Mouse (Mus musculus): ENCODE measurements around the gene Kpna6. TPM values are rescaled to one million over a fixed set of nuclear protein-coding genes. Genes with fewer than 3 reads are reported as not detected.

Kpna6 gene
- polyA plus RNA-seq, 1 experiment from 2014 or later = 16.5 TPM

GRCm38 (mm10) chr4:129640638-129641467, 31.7 kb downstream of the Kpna6 start, which contains the start of gene Txlna:
Gene Txlna (minus strand): TSS chr4:129641065.
- peak within 1 kb of the TSS; percentile 88 for H3K4me2 ChIP-seq
- peak; percentile 95 for ATAC-seq (ENCODE audit: borderline replicate concordance, extremely low read depth, low FRiP score, low TSS enrichment)
- H3K4me1 ChIP-seq = peaks cover 29% of the 10 kb centered on the region
- peak within 1 kb of the TSS; percentile 78 for H3K9ac ChIP-seq
- H3K27me3 ChIP-seq = no peaks in the 10 kb centered on the region
- WGBS = under 1% methylated on average over 60 of the region's 60 CpGs
- H3K9me3 ChIP-seq = no peaks in the 10 kb centered on the region
- peak within 1 kb of the TSS; percentile 65 for H3K4me3 ChIP-seq
- peaks cover 49% of the 10 kb centered on the region for H3K36me3 ChIP-seq
- peak within 1 kb of the TSS; percentile 96 for H3K27ac ChIP-seq

- peak overlapping the region; percentile 65 for H3K4me3 ChIP-seq
These were observed 32.4 kb downstream of the Kpna6 start for GRCm38 (mm10) chr4:129640101-129640637.

GRCm38 (mm10) chr4:129639221-129639620, 33.3 kb downstream of the Kpna6 start:
- Histone ChIP-seq H3K36me3 (peaks cover 48% of the 10 kb centered on the region), H3K4me2 (peak overlapping the region; percentile 88), H3K27me3 (no peaks in the 10 kb centered on the region), H3K27ac (no peak overlapping the region), H3K9me3 (no peaks in the 10 kb centered on the region), H3K9ac (no peak overlapping the region; the same call in 1 of the 2 replicates), H3K4me3 (peak overlapping the region; percentile 65), H3K4me1 (peaks cover 29% of the 10 kb centered on the region)
- WGBS = 79% methylated on average over 15 of the region's 15 CpGs
- ATAC-seq (ENCODE audit: borderline replicate concordance, extremely low read depth, low FRiP score, low TSS enrichment) = no peak

More at GRCm38 (mm10) chr4:129640101-129640637, 32.4 kb downstream of the Kpna6 start:
- Histone ChIP-seq H3K9ac (peak overlapping the region; percentile 78), H3K27me3 (no peaks in the 10 kb centered on the region), H3K4me2 (peak overlapping the region; percentile 88), H3K36me3 (peaks cover 48% of the 10 kb centered on the region), H3K4me1 (peaks cover 29% of the 10 kb centered on the region), H3K9me3 (no peaks in the 10 kb centered on the region), H3K27ac (peak overlapping the region; percentile 96)
- ATAC-seq (ENCODE audit: borderline replicate concordance, extremely low read depth, low FRiP score, low TSS enrichment) = no peak
- WGBS = 2% methylated on average over 17 of the region's 17 CpGs

GRCm38 (mm10) chr4:129633852-129634251, 38.7 kb downstream of the Kpna6 start:
- H3K4me2 ChIP-seq = no peak overlapping the region
- WGBS = 74% methylated on average over 6 of the region's 6 CpGs
- no peak overlapping the region for H3K9ac ChIP-seq
- peaks cover 94% of the 10 kb centered on the region for H3K36me3 ChIP-seq
- H3K27me3 ChIP-seq = no peaks in the 10 kb centered on the region
- no peak overlapping the region for H3K27ac ChIP-seq
- no peak overlapping the region for H3K4me3 ChIP-seq
- no peak for ATAC-seq (ENCODE audit: borderline replicate concordance, extremely low read depth, low FRiP score, low TSS enrichment)
- peaks cover 16% of the 10 kb centered on the region for H3K4me1 ChIP-seq
- H3K9me3 ChIP-seq = no peaks in the 10 kb centered on the region

- ATAC-seq (ENCODE audit: borderline replicate concordance, extremely low read depth, low FRiP score, low TSS enrichment) = no peak
- Histone ChIP-seq H3K27me3 (no peaks in the 10 kb centered on the region), H3K9ac (no peak overlapping the region), H3K4me3 (no peak overlapping the region), H3K9me3 (no peaks in the 10 kb centered on the region), H3K27ac (no peak overlapping the region), H3K36me3 (peaks cover 97% of the 10 kb centered on the region), H3K4me1 (peaks cover 8% of the 10 kb centered on the region; the same call in 1 of the 2 replicates), H3K4me2 (no peak overlapping the region)
- WGBS = 87% methylated on average over 12 of the region's 12 CpGs
These were observed 40.7 kb downstream of the Kpna6 start for GRCm38 (mm10) chr4:129631867-129632266.

GRCm38 (mm10) chr4:129630944-129631343, 41.6 kb downstream of the Kpna6 start:
- peaks cover 17% of the 10 kb centered on the region for H3K4me1 ChIP-seq
- no peaks in the 10 kb centered on the region for H3K27me3 ChIP-seq
- no peak overlapping the region for H3K4me2 ChIP-seq
- H3K9me3 ChIP-seq = no peaks in the 10 kb centered on the region
- H3K9ac ChIP-seq = no peak overlapping the region
- WGBS = 70% methylated on average over 4 of the region's 4 CpGs
- ATAC-seq (ENCODE audit: borderline replicate concordance, extremely low read depth, low FRiP score, low TSS enrichment) = no peak
- H3K36me3 ChIP-seq = peaks cover 96% of the 10 kb centered on the region
- no peak overlapping the region for H3K4me3 ChIP-seq
- H3K27ac ChIP-seq = no peak overlapping the region

GRCm38 (mm10) chr4:129626035-129626434, 46.5 kb downstream of the Kpna6 start:
- Histone ChIP-seq H3K27ac (no peak overlapping the region), H3K4me3 (no peak overlapping the region), H3K4me1 (peaks cover 43% of the 10 kb centered on the region), H3K4me2 (no peak overlapping the region), H3K36me3 (peaks cover 48% of the 10 kb centered on the region), H3K9ac (no peak overlapping the region), H3K9me3 (no peaks in the 10 kb centered on the region), H3K27me3 (no peaks in the 10 kb centered on the region)
- ATAC-seq (ENCODE audit: borderline replicate concordance, extremely low read depth, low FRiP score, low TSS enrichment) = no peak
- WGBS = 61% methylated on average over 6 of the region's 6 CpGs

GRCm38 (mm10) chr4:129625496-129625895, 47.1 kb downstream of the Kpna6 start:
- no peaks in the 10 kb centered on the region for H3K27me3 ChIP-seq
- H3K9me3 ChIP-seq = no peaks in the 10 kb centered on the region
- H3K9ac ChIP-seq = 0 out of 2 replicates have a peak overlapping the region, but pooled peaks have one; percentile 31
- peaks cover 42% of the 10 kb centered on the region for H3K4me1 ChIP-seq
- H3K4me3 ChIP-seq = no peak overlapping the region
- ATAC-seq (ENCODE audit: borderline replicate concordance, extremely low read depth, low FRiP score, low TSS enrichment) = no peak
- peaks cover 43% of the 10 kb centered on the region for H3K36me3 ChIP-seq
- peak overlapping the region; percentile 84 for H3K27ac ChIP-seq
- H3K4me2 ChIP-seq = peak overlapping the region; percentile 71
- 45% methylated on average over 4 of the region's 4 CpGs for WGBS

GRCm38 (mm10) chr4:129625029-129625370, 47.6 kb downstream of the Kpna6 start:
- Histone ChIP-seq H3K4me3 (peak overlapping the region; percentile 60), H3K9ac (peak overlapping the region; percentile 31), H3K4me2 (peak overlapping the region; percentile 71), H3K27me3 (no peaks in the 10 kb centered on the region), H3K9me3 (no peaks in the 10 kb centered on the region), H3K27ac (peak overlapping the region; percentile 84), H3K4me1 (peaks cover 42% of the 10 kb centered on the region), H3K36me3 (peaks cover 38% of the 10 kb centered on the region)
- WGBS = 4% methylated on average over 6 of the region's 6 CpGs
- ATAC-seq (ENCODE audit: borderline replicate concordance, extremely low read depth, low FRiP score, low TSS enrichment) = 0 out of 2 replicates have a peak, but pooled peaks have one; percentile 25

GRCm38 (mm10) chr4:129624281-129625028, 48.1 kb downstream of the Kpna6 start:
- Histone ChIP-seq H3K27me3 (no peaks in the 10 kb centered on the region), H3K4me3 (peak overlapping the region; percentile 60), H3K4me1 (peaks cover 42% of the 10 kb centered on the region), H3K36me3 (peaks cover 34% of the 10 kb centered on the region), H3K27ac (peak overlapping the region; percentile 84), H3K4me2 (peak overlapping the region; percentile 71), H3K9me3 (no peaks in the 10 kb centered on the region), H3K9ac (peak overlapping the region; percentile 61)
- peak; percentile 93 for ATAC-seq (ENCODE audit: borderline replicate concordance, extremely low read depth, low FRiP score, low TSS enrichment)
- 1% methylated on average over 18 of the region's 18 CpGs for WGBS

- peak; percentile 21; the same call in 1 of the 2 replicates for ATAC-seq (ENCODE audit: borderline replicate concordance, extremely low read depth, low FRiP score, low TSS enrichment)
These were observed 48.9 kb downstream of the Kpna6 start, which contains the start of gene Ccdc28b for GRCm38 (mm10) chr4:129623681-129624091. Gene Ccdc28b (minus strand): TSS chr4:129623947.

More at GRCm38 (mm10) chr4:129623681-129624091, 48.9 kb downstream of the Kpna6 start, which contains the start of gene Ccdc28b:
- WGBS = 0% methylated on average over 10 of the region's 10 CpGs
- H3K4me1 ChIP-seq = peaks cover 45% of the 10 kb centered on the region
- peaks cover 26% of the 10 kb centered on the region for H3K36me3 ChIP-seq
- H3K4me3 ChIP-seq = peak within 1 kb of the TSS; percentile 60
- H3K27me3 ChIP-seq = no peaks in the 10 kb centered on the region
- peak within 1 kb of the TSS; percentile 61 for H3K9ac ChIP-seq
- H3K9me3 ChIP-seq = no peaks in the 10 kb centered on the region
- peak within 1 kb of the TSS; percentile 71 for H3K4me2 ChIP-seq
- H3K27ac ChIP-seq = peak within 1 kb of the TSS; percentile 84

All from lung, embryonic 15.5 days (tissue).